Mouse (Mus musculus): ENCODE data around the gene Gm17387. TPM values are rescaled to one million over a fixed set of nuclear protein-coding genes. Genes with fewer than 3 reads are reported as not detected.

Gm17387 gene
- total RNA-seq, 1 experiment: not detected

GRCm38 (mm10) chr7:141068351-141068750 is 39.4 kb downstream of the Gm17387 start:
- Histone ChIP-seq H3K27ac (ENCODE audit: insufficient read depth, low read depth, low read length, poor library complexity, severe bottlenecking) (no peak overlapping the region), H3K9ac (ENCODE audit: insufficient read depth, low read depth, low read length, poor library complexity, severe bottlenecking) (peak overlapping the region; percentile 10; the same call in 1 of the 2 replicates), H3K4me3 (ENCODE audit: insufficient read depth in 1 of 2, low read depth in 1 of 2, low read length in 2 of 2, poor library complexity in 1 of 2, severe bottlenecking in 1 of 2) (peak overlapping the region in 1 of 2 experiments; percentile 27; a peak in 1 of 4 replicates), H3K4me1 (ENCODE audit: control insufficient read depth in 2 of 2, insufficient read depth in 2 of 2, low read length in 2 of 2, poor library complexity in 1 of 2) (peaks cover 2 to 17% of the 10 kb centered on the region in 2 experiments; a peak in 3 of 4 replicates), H3K36me3 (ENCODE audit: control insufficient read depth, insufficient read depth, low read length, poor library complexity, severe bottlenecking) (peaks cover 24% of the 10 kb centered on the region), H3K9me3 (ENCODE audit: control insufficient read depth, insufficient read depth, low read depth, low read length) (no peaks in the 10 kb centered on the region)
- in situ Hi-C loops (cut with MboI; ENCODE audit: low sequenced_read_pairs in 2 of 2, unreplicated experiment in 2 of 2): loop anchor here in 1 of 2 experiments (25.0 kb wide), 1 partner anchor 231 kb away; the partner anchor contains the start of genes Odf3, Scgb1c1 and Urah
- DNase-seq (ENCODE audit: low read depth, low spot score): no peak
- TF ChIP-seq ZC3H11A (IDR thresholded peaks at IDR 0.05; ENCODE audit: borderline replicate concordance, low read depth, low read length) (no peak), ZNF384 (IDR thresholded peaks at IDR 0.05; ENCODE audit: low read depth, low read length) (no peak), MAFK (IDR thresholded peaks at IDR 0.05; ENCODE audit: insufficient read depth, low read depth, low read length) (no peak), HCFC1 (IDR thresholded peaks at IDR 0.05; ENCODE audit: borderline replicate concordance, insufficient read depth, low read length) (no peak), CHD2 (IDR thresholded peaks at IDR 0.05; ENCODE audit: low read depth, low read length) (no peak)

GRCm38 (mm10) chr7:141070058-141070862 is 41.3 kb downstream of the Gm17387 start:
- peaks cover 14% of the 10 kb centered on the region; the same call in 1 of the 2 replicates for H3K36me3 ChIP-seq (ENCODE audit: control insufficient read depth, insufficient read depth, low read length, poor library complexity, severe bottlenecking)
- peak; percentile 96 for DNase-seq (ENCODE audit: low read depth, low spot score)
- no peak overlapping the region for H3K27ac ChIP-seq (ENCODE audit: insufficient read depth, low read depth, low read length, poor library complexity, severe bottlenecking)
- H3K9ac ChIP-seq (ENCODE audit: insufficient read depth, low read depth, low read length, poor library complexity, severe bottlenecking): peak overlapping the region; percentile 63
- H3K4me3 ChIP-seq (ENCODE audit: insufficient read depth in 1 of 2, low read depth in 1 of 2, low read length in 2 of 2, poor library complexity in 1 of 2, severe bottlenecking in 1 of 2): peak overlapping the region; percentile 67 to 68
- 0 out of 2 replicates have a peak, but pooled peaks have one; percentile 16 for TF ChIP-seq HCFC1 (IDR thresholded peaks at IDR 0.05; ENCODE audit: borderline replicate concordance, insufficient read depth, low read length)
- TF ChIP-seq ZNF384 (IDR thresholded peaks at IDR 0.05; ENCODE audit: low read depth, low read length): no peak
- TF ChIP-seq CHD2 (IDR thresholded peaks at IDR 0.05; ENCODE audit: low read depth, low read length): no peak
- peak; percentile 57 for TF ChIP-seq ZC3H11A (IDR thresholded peaks at IDR 0.05; ENCODE audit: borderline replicate concordance, low read depth, low read length)
- in situ Hi-C loops (cut with MboI; ENCODE audit: low sequenced_read_pairs in 2 of 2, unreplicated experiment in 2 of 2): loop anchor here in 1 of 2 experiments (25.0 kb wide), 1 partner anchor 233 kb away; the partner anchor contains the start of genes Odf3, Scgb1c1 and Urah
- no peaks in the 10 kb centered on the region for H3K9me3 ChIP-seq (ENCODE audit: control insufficient read depth, insufficient read depth, low read depth, low read length)
- H3K4me1 ChIP-seq (ENCODE audit: control insufficient read depth in 2 of 2, insufficient read depth in 2 of 2, low read length in 2 of 2, poor library complexity in 1 of 2): peaks cover 0 to 13% of the 10 kb centered on the region in 2 experiments; a peak in 3 of 4 replicates

DNA sequence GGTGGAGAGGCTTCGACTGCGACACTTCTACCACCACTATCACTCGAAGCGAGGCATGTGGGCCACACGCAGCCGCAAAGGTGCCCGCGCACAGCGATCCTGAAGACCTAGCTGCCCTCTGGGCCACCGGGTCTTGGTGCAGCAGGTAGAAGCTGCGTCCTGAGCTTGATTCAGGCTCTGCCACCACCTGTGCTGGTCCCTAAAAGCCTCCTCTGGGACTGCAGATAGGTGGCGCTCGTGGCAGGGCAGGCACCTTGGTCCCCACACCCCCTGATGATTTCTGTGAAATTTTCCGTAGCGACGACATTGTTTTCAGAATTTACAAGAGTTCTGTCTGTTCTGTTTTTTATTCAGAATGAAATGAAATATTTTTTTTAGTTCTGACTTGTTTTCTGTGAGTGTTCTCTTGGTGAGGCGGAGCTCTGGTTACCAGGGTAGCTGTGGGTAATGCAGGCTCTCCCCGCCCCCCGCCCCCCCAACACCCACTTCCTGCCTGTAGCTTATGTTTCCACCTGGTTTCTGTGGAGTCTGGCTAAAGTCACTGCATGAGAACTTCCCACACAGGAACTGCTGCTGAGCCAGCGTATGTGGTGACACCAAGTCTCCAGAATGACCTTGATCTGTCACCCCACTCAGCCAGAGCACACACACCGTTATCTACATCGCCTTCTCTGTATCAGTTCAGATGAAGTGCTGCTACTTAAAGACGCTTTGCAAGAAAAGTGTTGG is 43.2 kb downstream of the Gm17387 start:
- no peak overlapping the region for H3K27ac ChIP-seq (ENCODE audit: insufficient read depth, low read depth, low read length, poor library complexity, severe bottlenecking)
- in situ Hi-C loops (cut with MboI; ENCODE audit: low sequenced_read_pairs in 2 of 2, unreplicated experiment in 2 of 2): loop anchor here in 1 of 2 experiments (25.0 kb wide), 1 partner anchor 235 kb away; the partner anchor contains the start of genes Odf3, Scgb1c1 and Urah
- peaks cover 7% of the 10 kb centered on the region; the same call in 1 of the 2 replicates for H3K36me3 ChIP-seq (ENCODE audit: control insufficient read depth, insufficient read depth, low read length, poor library complexity, severe bottlenecking)
- no peak for DNase-seq (ENCODE audit: low read depth, low spot score)
- H3K9ac ChIP-seq (ENCODE audit: insufficient read depth, low read depth, low read length, poor library complexity, severe bottlenecking): no peak overlapping the region
- peaks cover 0 to 11% of the 10 kb centered on the region in 2 experiments; a peak in 3 of 4 replicates for H3K4me1 ChIP-seq (ENCODE audit: control insufficient read depth in 2 of 2, insufficient read depth in 2 of 2, low read length in 2 of 2, poor library complexity in 1 of 2)
- H3K4me3 ChIP-seq (ENCODE audit: insufficient read depth in 1 of 2, low read depth in 1 of 2, low read length in 2 of 2, poor library complexity in 1 of 2, severe bottlenecking in 1 of 2): no peak overlapping the region
- no peak for TF ChIP-seq ZC3H11A (IDR thresholded peaks at IDR 0.05; ENCODE audit: borderline replicate concordance, low read depth, low read length)
- no peak for TF ChIP-seq CHD2 (IDR thresholded peaks at IDR 0.05; ENCODE audit: low read depth, low read length)
- TF ChIP-seq HCFC1 (IDR thresholded peaks at IDR 0.05; ENCODE audit: borderline replicate concordance, insufficient read depth, low read length): no peak
- no peak for TF ChIP-seq ZNF384 (IDR thresholded peaks at IDR 0.05; ENCODE audit: low read depth, low read length)
- TF ChIP-seq MAFK (IDR thresholded peaks at IDR 0.05; ENCODE audit: insufficient read depth, low read depth, low read length): no peak
- no peaks in the 10 kb centered on the region for H3K9me3 ChIP-seq (ENCODE audit: control insufficient read depth, insufficient read depth, low read depth, low read length)

GRCm38 (mm10) chr7:141073782-141074181 is 44.9 kb downstream of the Gm17387 start:
- TF ChIP-seq MAFK (IDR thresholded peaks at IDR 0.05; ENCODE audit: insufficient read depth, low read depth, low read length) (no peak), CHD2 (IDR thresholded peaks at IDR 0.05; ENCODE audit: low read depth, low read length) (no peak), HCFC1 (IDR thresholded peaks at IDR 0.05; ENCODE audit: borderline replicate concordance, insufficient read depth, low read length) (no peak), ZNF384 (IDR thresholded peaks at IDR 0.05; ENCODE audit: low read depth, low read length) (no peak), ZC3H11A (IDR thresholded peaks at IDR 0.05; ENCODE audit: borderline replicate concordance, low read depth, low read length) (no peak)
- Histone ChIP-seq H3K36me3 (ENCODE audit: control insufficient read depth, insufficient read depth, low read length, poor library complexity, severe bottlenecking) (no peaks in the 10 kb centered on the region), H3K9me3 (ENCODE audit: control insufficient read depth, insufficient read depth, low read depth, low read length) (no peaks in the 10 kb centered on the region), H3K27ac (ENCODE audit: insufficient read depth, low read depth, low read length, poor library complexity, severe bottlenecking) (no peak overlapping the region), H3K4me3 (ENCODE audit: insufficient read depth in 1 of 2, low read depth in 1 of 2, low read length in 2 of 2, poor library complexity in 1 of 2, severe bottlenecking in 1 of 2) (no peak overlapping the region), H3K4me1 (ENCODE audit: control insufficient read depth in 2 of 2, insufficient read depth in 2 of 2, low read length in 2 of 2, poor library complexity in 1 of 2) (peaks cover 0 to 21% of the 10 kb centered on the region in 2 experiments; a peak in 3 of 4 replicates), H3K9ac (ENCODE audit: insufficient read depth, low read depth, low read length, poor library complexity, severe bottlenecking) (no peak overlapping the region)
- in situ Hi-C loops (cut with MboI; ENCODE audit: low sequenced_read_pairs in 2 of 2, unreplicated experiment in 2 of 2): loop anchor here in 1 of 2 experiments (25.0 kb wide), 1 partner anchor 236 kb away; the partner anchor contains the start of genes Odf3, Scgb1c1 and Urah
- DNase-seq (ENCODE audit: low read depth, low spot score): no peak

Data from ES-E14 (cell line).